Mouse (Mus musculus): Measurements from ENCODE around the gene Abcb8. TPM values are rescaled to one million over a fixed set of nuclear protein-coding genes. Genes with fewer than 3 reads are reported as not detected.

Gene Abcb8
- 47.9 and 48.7 TPM in 2 replicates for polyA plus RNA-seq (2015; fragmentation: Nextera tagmentation; extraction: Ambion mirVana)

DNA sequence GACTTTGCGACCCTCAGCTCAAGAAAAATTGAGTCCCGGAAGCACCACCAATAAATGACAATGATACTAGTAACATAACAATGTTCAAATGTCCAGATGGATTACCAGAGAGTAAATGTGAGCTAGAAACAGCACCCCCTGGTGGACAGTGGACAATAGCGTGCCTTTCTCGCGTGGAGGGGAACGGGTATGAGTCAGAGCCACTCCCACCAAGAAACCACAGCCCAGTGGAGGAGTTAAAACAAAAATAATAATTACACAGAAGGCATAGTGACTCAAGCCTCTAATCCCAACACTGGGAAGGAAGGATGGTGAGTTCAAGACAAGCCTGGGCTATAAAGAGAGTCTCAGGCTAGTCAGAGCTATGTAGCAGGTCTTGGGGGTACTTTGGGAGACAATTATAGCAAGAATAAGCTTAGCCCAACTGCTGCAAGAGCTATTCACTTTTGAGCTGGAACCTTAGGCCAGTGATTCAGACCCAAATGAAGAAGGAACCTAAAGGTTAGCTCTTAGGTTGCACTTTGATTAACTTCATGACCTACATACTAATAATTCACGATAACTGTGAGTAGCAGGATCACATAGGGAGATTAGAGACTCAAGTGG is at the start of gene Abcb8:
Gene Abcb8 (plus strand): TSS at position 272 of the 606 bp plus-strand sequence.
- Histone ChIP-seq H3K36me3 (no peaks in the 10 kb centered on the region), H3K4me3 (peak within 1 kb of the TSS; percentile 68), H3K9me3 (no peaks in the 10 kb centered on the region), H3K9ac (replicated peaks) (peak within 1 kb of the TSS; percentile 51), H3K4me2 (replicated peaks) (peak within 1 kb of the TSS; percentile 48), H3K27ac (replicated peaks) (peak within 1 kb of the TSS; percentile 85), H3K4me1 (peaks cover 12% of the 10 kb centered on the region), H3K27me3 (peaks cover 14% of the 10 kb centered on the region; the same call in 1 of the 2 replicates)
- ATAC-seq (replicated peaks): no peak
- WGBS: 21% methylated on average over 7 of the region's 7 CpGs

GRCm38 (mm10) chr5:24343977-24344436 is 49.5 kb upstream of the Abcb8 start:
- ATAC-seq (replicated peaks): peak; percentile 24
- 7% methylated on average over 2 of the region's 2 CpGs for WGBS
- Histone ChIP-seq H3K36me3 (no peaks in the 10 kb centered on the region), H3K27me3 (peaks cover under 1% of the 10 kb centered on the region; the same call in 1 of the 2 replicates), H3K9me3 (no peaks in the 10 kb centered on the region), H3K9ac (replicated peaks) (no peak overlapping the region), H3K4me3 (no peak overlapping the region), H3K4me1 (peaks cover 51% of the 10 kb centered on the region), H3K4me2 (replicated peaks) (peak overlapping the region; percentile 20), H3K27ac (replicated peaks) (peak overlapping the region; percentile 87)

GRCm38 (mm10) chr5:24344477-24345051 is 48.9 kb upstream of the Abcb8 start:
- 6% methylated on average over 12 of the region's 12 CpGs for WGBS
- Histone ChIP-seq H3K36me3 (no peaks in the 10 kb centered on the region), H3K27me3 (peaks cover 6% of the 10 kb centered on the region; the same call in 1 of the 2 replicates), H3K4me3 (no peak overlapping the region), H3K27ac (replicated peaks) (peak overlapping the region; percentile 87), H3K4me1 (peaks cover 57% of the 10 kb centered on the region), H3K4me2 (replicated peaks) (peak overlapping the region; percentile 20), H3K9me3 (no peaks in the 10 kb centered on the region), H3K9ac (replicated peaks) (peak overlapping the region; percentile 8)
- ATAC-seq (replicated peaks): peak; percentile 44

DNA sequence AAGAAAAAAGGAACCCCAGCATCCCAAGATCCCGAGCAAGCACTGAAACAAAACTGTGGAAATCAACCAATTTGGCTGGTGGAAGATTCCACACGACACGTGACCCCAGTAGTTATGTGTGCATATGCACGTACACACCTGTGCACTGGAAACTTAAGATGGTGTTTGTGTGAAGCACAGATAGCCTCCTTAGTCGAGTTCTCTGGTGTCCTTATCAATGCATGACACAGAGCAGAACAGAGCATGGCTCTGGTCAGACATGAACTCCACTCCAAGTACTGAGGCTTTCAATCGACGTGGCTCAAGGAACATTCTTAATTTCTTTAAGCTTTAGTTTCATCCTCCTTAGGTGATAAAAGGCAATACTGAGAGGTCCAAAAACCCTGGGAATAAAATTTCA is 47.1 kb upstream of the Abcb8 start:
- Histone ChIP-seq H3K4me2 (replicated peaks) (no peak overlapping the region), H3K4me1 (peaks cover 67% of the 10 kb centered on the region), H3K9me3 (no peaks in the 10 kb centered on the region), H3K9ac (replicated peaks) (no peak overlapping the region), H3K4me3 (no peak overlapping the region), H3K27me3 (peaks cover 15% of the 10 kb centered on the region; the same call in 1 of the 2 replicates), H3K36me3 (no peaks in the 10 kb centered on the region), H3K27ac (replicated peaks) (no peak overlapping the region)
- WGBS: 93% methylated on average over 7 of the region's 7 CpGs
- ATAC-seq (replicated peaks): no peak

- Histone ChIP-seq H3K27ac (replicated peaks) (no peak overlapping the region), H3K9ac (replicated peaks) (no peak overlapping the region), H3K27me3 (peaks cover 15% of the 10 kb centered on the region; the same call in 1 of the 2 replicates), H3K36me3 (no peaks in the 10 kb centered on the region), H3K4me1 (peaks cover 64% of the 10 kb centered on the region), H3K4me2 (replicated peaks) (peak overlapping the region; percentile 100; the same call in 1 of the 2 replicates), H3K9me3 (no peaks in the 10 kb centered on the region), H3K4me3 (no peak overlapping the region)
- no peak for ATAC-seq (replicated peaks)
- WGBS: 61% methylated on average over 7 of the region's 7 CpGs
Observed at GRCm38 (mm10) chr5:24347186-24347875, 46.1 kb upstream of the Abcb8 start.

DNA sequence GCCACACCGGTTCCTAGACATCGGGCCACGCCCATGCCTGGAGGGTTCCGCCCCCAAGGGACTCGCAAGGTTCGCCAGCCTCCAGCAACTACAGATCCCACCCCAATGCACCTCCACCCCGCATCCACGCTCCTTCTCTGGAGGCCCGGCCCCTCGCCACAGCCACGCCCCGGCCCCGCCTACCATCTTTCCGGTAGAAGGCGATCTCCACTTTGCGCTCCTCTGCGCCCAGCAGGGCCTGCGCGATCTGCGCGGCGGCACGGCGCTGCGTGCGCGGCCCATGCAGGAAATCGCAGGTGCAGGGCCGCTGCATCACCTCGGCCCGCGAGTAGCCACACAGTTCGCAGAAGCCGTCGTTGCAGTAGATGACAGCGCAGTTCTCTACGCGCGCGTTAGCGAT is 45.3 kb upstream of the Abcb8 start:
- H3K4me1 ChIP-seq: peaks cover 68% of the 10 kb centered on the region
- ATAC-seq (replicated peaks): peak; percentile 33
- H3K9ac ChIP-seq (replicated peaks): peak overlapping the region; percentile 45
- H3K27me3 ChIP-seq: peaks cover 20% of the 10 kb centered on the region; the same call in 1 of the 2 replicates
- WGBS: under 1% methylated on average over 41 of the region's 41 CpGs
- H3K36me3 ChIP-seq: no peaks in the 10 kb centered on the region
- H3K9me3 ChIP-seq: no peaks in the 10 kb centered on the region
- H3K4me2 ChIP-seq (replicated peaks): peak overlapping the region; percentile 100
- peak overlapping the region; percentile 3; the same call in 1 of the 2 replicates for H3K27ac ChIP-seq (replicated peaks)
- H3K4me3 ChIP-seq: peak overlapping the region; percentile 53

- H3K27me3 ChIP-seq: peaks cover 22% of the 10 kb centered on the region; the same call in 1 of the 2 replicates
- peak overlapping the region; percentile 45 for H3K9ac ChIP-seq (replicated peaks)
- under 1% methylated on average over 30 of the region's 30 CpGs for WGBS
- H3K9me3 ChIP-seq: no peaks in the 10 kb centered on the region
- peak overlapping the region; percentile 53 for H3K4me3 ChIP-seq
- H3K36me3 ChIP-seq: no peaks in the 10 kb centered on the region
- H3K27ac ChIP-seq (replicated peaks): peak overlapping the region; percentile 3; the same call in 1 of the 2 replicates
- peak overlapping the region; percentile 100 for H3K4me2 ChIP-seq (replicated peaks)
- peaks cover 65% of the 10 kb centered on the region for H3K4me1 ChIP-seq
- no peak for ATAC-seq (replicated peaks)
Observed at GRCm38 (mm10) chr5:24348546-24348945, 44.9 kb upstream of the Abcb8 start.

- H3K36me3 ChIP-seq: no peaks in the 10 kb centered on the region
- peak overlapping the region; percentile 85 for H3K4me2 ChIP-seq (replicated peaks)
- H3K27me3 ChIP-seq: peaks cover 26% of the 10 kb centered on the region; the same call in 1 of the 2 replicates
- peak overlapping the region; percentile 61; the same call in 1 of the 2 replicates for H3K9ac ChIP-seq (replicated peaks)
- ATAC-seq (replicated peaks): no peak
- H3K27ac ChIP-seq (replicated peaks): no peak overlapping the region
- H3K4me3 ChIP-seq: peak overlapping the region; percentile 58
- 52% methylated on average over 3 of the region's 3 CpGs for WGBS
- H3K4me1 ChIP-seq: peaks cover 49% of the 10 kb centered on the region
- H3K9me3 ChIP-seq: no peaks in the 10 kb centered on the region
Observed at GRCm38 (mm10) chr5:24350073-24350472, 43.4 kb upstream of the Abcb8 start.

DNA sequence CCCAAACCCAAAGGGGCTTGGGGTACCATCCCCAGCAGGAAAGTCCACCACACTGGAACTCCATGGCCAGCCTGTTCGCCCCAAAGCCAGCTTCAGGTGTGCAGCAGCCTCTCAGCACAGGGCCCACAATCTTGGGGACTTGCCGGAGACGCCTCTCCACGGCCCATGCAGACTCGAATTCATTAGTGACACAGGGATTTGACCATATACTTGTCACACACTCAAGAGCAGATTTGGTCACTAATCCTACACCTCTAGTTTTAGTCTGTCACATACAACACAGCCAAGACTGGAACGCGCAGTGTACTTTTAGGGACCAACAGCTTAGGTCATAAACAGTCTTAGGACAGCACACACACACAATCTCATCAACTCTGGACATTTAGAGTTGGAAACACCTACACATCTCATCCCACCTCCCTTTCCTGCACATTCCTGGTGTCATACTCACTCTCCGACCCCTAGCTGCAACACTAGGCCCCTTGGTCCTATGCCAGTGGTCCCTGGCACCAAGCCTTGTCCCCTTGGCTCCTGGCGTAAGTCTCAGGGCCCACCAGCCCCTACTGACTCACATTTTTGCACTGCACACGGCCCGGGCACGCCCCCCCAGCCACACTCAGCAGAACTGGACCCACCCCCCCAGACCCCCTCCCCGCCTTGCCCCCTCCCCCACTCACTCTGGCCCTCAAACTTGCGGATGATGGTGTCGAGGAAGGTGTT is 42.8 kb upstream of the Abcb8 start:
- Histone ChIP-seq H3K4me2 (replicated peaks) (peak overlapping the region; percentile 85), H3K4me3 (peak overlapping the region; percentile 58), H3K9ac (replicated peaks) (peak overlapping the region; percentile 61), H3K27me3 (peaks cover 26% of the 10 kb centered on the region; the same call in 1 of the 2 replicates), H3K9me3 (no peaks in the 10 kb centered on the region), H3K36me3 (no peaks in the 10 kb centered on the region), H3K27ac (replicated peaks) (no peak overlapping the region), H3K4me1 (peaks cover 47% of the 10 kb centered on the region)
- 33% methylated on average over 15 of the region's 15 CpGs for WGBS
- ATAC-seq (replicated peaks): no peak

GRCm38 (mm10) chr5:24351278-24351677 is 42.2 kb upstream of the Abcb8 start, which contains the start of gene Kcnh2:
Kcnh2 (minus strand) TSS chr5:24351604.
- H3K27ac ChIP-seq (replicated peaks): peak within 1 kb of the TSS; percentile 87
- H3K27me3 ChIP-seq: peaks cover 26% of the 10 kb centered on the region; the same call in 1 of the 2 replicates
- peak within 1 kb of the TSS; percentile 62 for H3K9ac ChIP-seq (replicated peaks)
- no peaks in the 10 kb centered on the region for H3K9me3 ChIP-seq
- peak within 1 kb of the TSS; percentile 58 for H3K4me3 ChIP-seq
- peak; percentile 64 for ATAC-seq (replicated peaks)
- WGBS: 0% methylated on average over 49 of the region's 53 CpGs
- H3K4me2 ChIP-seq (replicated peaks): peak within 1 kb of the TSS; percentile 85
- H3K36me3 ChIP-seq: no peaks in the 10 kb centered on the region
- peaks cover 47% of the 10 kb centered on the region for H3K4me1 ChIP-seq

- WGBS: 1% methylated on average over 33 of the region's 41 CpGs
- Histone ChIP-seq H3K4me2 (replicated peaks) (peak overlapping the region; percentile 85), H3K4me1 (peaks cover 47% of the 10 kb centered on the region), H3K9me3 (no peaks in the 10 kb centered on the region), H3K27me3 (peaks cover 26% of the 10 kb centered on the region; the same call in 1 of the 2 replicates), H3K36me3 (no peaks in the 10 kb centered on the region), H3K4me3 (peak overlapping the region; percentile 58), H3K9ac (replicated peaks) (peak overlapping the region; percentile 62), H3K27ac (replicated peaks) (peak overlapping the region; percentile 87)
- peak; percentile 84 for ATAC-seq (replicated peaks)
Observed at GRCm38 (mm10) chr5:24351701-24352171, 41.7 kb upstream of the Abcb8 start.
